Mouse (Mus musculus) lung, postnatal 0 days (tissue): ENCODE results near the gene Sdc4.

ENCODE experiments used
- CTCF ChIP-seq: IDR thresholded peaks from 2 replicates; pipeline ENCODE4 v1.5.1; 2016; ENCODE audit warnings: antibody characterized with exemption, mild to moderate bottlenecking
- EP300 ChIP-seq: IDR thresholded peaks from 2 replicates; pipeline ENCODE4 v1.6.1; 2016; ENCODE audit warnings: antibody characterized with exemption, mild to moderate bottlenecking, control low read depth

GRCm38 (mm10) chr2:164429881-164430615 is 13.6 kb downstream of the Sdc4 start:
- TF ChIP-seq CTCF (no peak), EP300 (no peak)
